Mouse (Mus musculus): Measurements from ENCODE around the gene Suz12. TPM values are rescaled to one million over a fixed set of nuclear protein-coding genes. Genes with fewer than 3 reads are reported as not detected.

Gene Suz12
- 33.2 and 35.6 TPM in 2 replicates for total RNA-seq (2012; rRNA removed)
- polyA plus RNA-seq (2012; ENCODE audit: insufficient read depth in 1 of 2, insufficient read length in 2 of 2, low read depth in 1 of 2, low replicate concordance in 2 of 2, missing spikeins in 1 of 2) = 100 to 1,000 TPM in 1 of 2 experiments, 10 to 100 TPM in 1; 43.9 to 191 TPM

DNA sequence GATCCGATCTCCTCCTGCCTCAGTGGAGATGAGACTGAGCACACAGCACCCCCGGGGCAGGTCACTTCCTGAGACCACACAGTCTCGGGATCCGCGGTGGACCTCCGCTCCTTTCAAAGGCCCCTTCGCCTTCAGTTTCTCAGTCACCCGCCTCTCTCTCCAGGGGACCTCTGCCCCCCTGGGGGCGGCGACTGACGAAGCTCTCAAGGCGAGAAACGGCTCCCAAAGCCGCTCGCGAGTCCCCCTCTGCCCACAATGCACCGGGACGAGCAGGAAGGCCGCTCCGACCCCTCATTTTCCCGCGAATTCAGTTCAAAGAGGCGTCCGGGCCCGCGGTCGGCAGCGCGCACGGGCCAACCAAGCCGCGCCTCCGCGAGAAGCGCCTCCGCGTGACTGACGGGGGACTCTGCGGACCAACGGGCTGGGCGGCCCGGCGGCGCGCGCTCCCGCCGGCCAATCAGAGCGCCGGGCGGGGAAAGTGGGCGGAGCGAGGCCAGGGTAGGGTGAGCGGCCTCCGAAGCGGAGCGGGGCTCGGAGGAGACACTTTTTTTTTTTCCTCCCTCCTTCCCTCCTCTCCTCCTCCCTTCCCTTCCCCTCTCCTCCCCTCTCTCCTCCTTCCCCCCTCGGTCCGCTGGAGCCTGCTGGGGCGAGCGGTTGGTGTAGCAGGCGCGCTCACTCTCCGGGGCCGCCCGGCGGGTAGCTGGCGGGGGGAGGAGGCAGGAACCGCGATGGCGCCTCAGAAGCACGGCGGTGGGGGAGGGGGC lies at the start of gene Suz12:
Gene Suz12, plus strand, starts transcription at position 515 of the 764 bp plus-strand sequence.
- peak; percentile 99 for DNase-seq (ENCODE audit: low read depth, low spot score)
- Histone ChIP-seq H3K36me3 (ENCODE audit: control insufficient read depth in 1 of 2, insufficient read depth in 2 of 2, low read length in 2 of 2) (peaks cover 17 to 23% of the 10 kb centered on the region in 2 experiments), H3K79me2 (ENCODE audit: control insufficient read depth, insufficient read depth, low read length, poor library complexity) (peaks cover 26% of the 10 kb centered on the region), H3K4me3 (ENCODE audit: control insufficient read depth in 1 of 2, insufficient read depth in 1 of 2, low read depth in 2 of 2, low read length in 2 of 2) (peak within 1 kb of the TSS; percentile 85 to 86), H3K27me3 (ENCODE audit: control insufficient read depth in 1 of 2, insufficient read depth in 2 of 2, low read length in 2 of 2) (no peaks in the 10 kb centered on the region), H3K27ac (ENCODE audit: control insufficient read depth, low read depth, low read length) (peak within 1 kb of the TSS; percentile 99), H3K4me1 (ENCODE audit: control insufficient read depth in 1 of 2, insufficient read depth in 2 of 2, low read length in 2 of 2) (peaks cover 3 to 7% of the 10 kb centered on the region in 2 experiments; a peak in 3 of 4 replicates), H3K9ac (ENCODE audit: control insufficient read depth, low read depth, low read length, poor library complexity, severe bottlenecking) (peak within 1 kb of the TSS; percentile 98), H3K9me3 (replicated peaks; ENCODE audit: insufficient read depth, low read length) (no peaks in the 10 kb centered on the region)
- TF ChIP-seq GABPA (IDR thresholded peaks at IDR 0.05; ENCODE audit: low read depth, low read length) (no peak), POLR2A (IDR thresholded peaks at IDR 0.05; ENCODE audit: control insufficient read depth in 1 of 2, insufficient read depth in 1 of 2, low read depth in 1 of 2, low read length in 2 of 2, poor library complexity in 1 of 2) (peak; percentile 88 to 97), USF1 (IDR thresholded peaks at IDR 0.05; ENCODE audit: low read depth, low read length) (peak; percentile 92), MYC (IDR thresholded peaks at IDR 0.05; ENCODE audit: low read depth, low read length) (peak; percentile 72), POLR2AphosphoS2 (IDR thresholded peaks at IDR 0.05; ENCODE audit: low read length) (peak; percentile 93), TBP (IDR thresholded peaks at IDR 0.05; ENCODE audit: low read depth, low read length) (peak; percentile 81; the same call in 1 of the 2 replicates), MAZ (IDR thresholded peaks at IDR 0.05; ENCODE audit: low read depth, low read length) (peak; percentile 73; the same call in 1 of the 2 replicates), SIN3A (IDR thresholded peaks at IDR 0.05; ENCODE audit: low read length) (peak; percentile 72), CHD1 (IDR thresholded peaks at IDR 0.05; ENCODE audit: low read depth, low read length) (no peak), ELF1 (IDR thresholded peaks at IDR 0.05; ENCODE audit: low read depth, low read length) (peak; percentile 66), ZMIZ1 (IDR thresholded peaks at IDR 0.05; ENCODE audit: low read depth, low read length) (peak; percentile 57; the same call in 1 of the 2 replicates), GATA1 (IDR thresholded peaks at IDR 0.05; ENCODE audit: low read depth, low read length) (no peak), MAFK (IDR thresholded peaks at IDR 0.05; ENCODE audit: borderline replicate concordance, low read depth, low read length) (no peak), USF2 (IDR thresholded peaks at IDR 0.05; ENCODE audit: borderline replicate concordance in 1 of 2, insufficient read depth in 1 of 2, low read depth in 1 of 2, low read length in 2 of 2) (no peak), MAX (IDR thresholded peaks at IDR 0.05; ENCODE audit: low read length) (peak; percentile 86), ETS1 (IDR thresholded peaks at IDR 0.05; ENCODE audit: low read depth, low read length) (0 out of 2 replicates have a peak, but pooled peaks have one; percentile 15), EP300 (IDR thresholded peaks at IDR 0.05; ENCODE audit: low read depth in 1 of 2, low read length in 2 of 2) (peak in 1 of 2 experiments; percentile 13; a peak in 1 of 4 replicates), MEF2A (IDR thresholded peaks at IDR 0.05; ENCODE audit: extremely low read depth, insufficient replicate concordance, low read depth, low read length, poor library complexity, severe bottlenecking) (no peak), POLR2AphosphoS5 (IDR thresholded peaks at IDR 0.05; ENCODE audit: borderline replicate concordance, low read depth, low read length) (0 out of 2 replicates have a peak, but pooled peaks have one; percentile 36), KAT2A (conservative IDR thresholded peaks at IDR 0.05; ENCODE audit: low read depth, low read length) (0 out of 2 replicates have a peak, but pooled peaks have one; percentile 57), ZNF384 (IDR thresholded peaks at IDR 0.05; ENCODE audit: low read depth, low read length) (peak; percentile 96), E2F4 (IDR thresholded peaks at IDR 0.05; ENCODE audit: borderline replicate concordance, low read depth, low read length) (peak; percentile 93), TCF12 (IDR thresholded peaks at IDR 0.05; ENCODE audit: low read depth, low read length) (peak; percentile 22; the same call in 1 of the 2 replicates), CTCF (IDR thresholded peaks at IDR 0.05 in 2 of 3, conservative IDR thresholded peaks at IDR 0.05 in 1 of 3; ENCODE audit: control insufficient read depth in 1 of 3, insufficient read depth in 1 of 3, low read depth in 2 of 3, low read length in 3 of 3, poor library complexity in 1 of 3, severe bottlenecking in 1 of 3) (0 out of 6 replicates have a peak, but pooled peaks of 1 of the 3 experiments have one; percentile 0), MXI1 (IDR thresholded peaks at IDR 0.05; ENCODE audit: low read depth, low read length) (peak; percentile 73), NELFE (IDR thresholded peaks at IDR 0.05; ENCODE audit: low read depth, low read length) (peak; percentile 91), HCFC1 (IDR thresholded peaks at IDR 0.05; ENCODE audit: low read depth, low read length) (peak; percentile 80)
